Mouse (Mus musculus) bone marrow macrophage, adult 2 months (primary cell): ENCODE measurements at regions not wholly inside any gene's neighbourhood (a gene's known extent, or its start where the extent isn't known, plus 50 kb on each side); places are given as distances from the start of the nearest gene placed in this dataset.

ENCODE experiments used
- H3K27ac ChIP-seq: 2 replicates; pipeline ENCODE4 v1.5.1; 2012; ENCODE audit warnings: low read depth, low read length; ENCODE audit not compliant: insufficient read depth
- H3K4me1 ChIP-seq: 2 replicates; pipeline ENCODE4 v1.6.1; 2012; ENCODE audit warnings: low read length; ENCODE audit not compliant: control insufficient read depth, insufficient read depth
- H3K4me3 ChIP-seq: 2 replicates; pipeline ENCODE4 v1.5.1; 2012; ENCODE audit warnings: mild to moderate bottlenecking, low read length, moderate library complexity; ENCODE audit not compliant: insufficient read depth
- CTCF ChIP-seq: IDR thresholded peaks from 2 replicates; pipeline ENCODE4 v1.5.1; 2012; ENCODE audit warnings: low read depth, mild to moderate bottlenecking, low read length, moderate library complexity
- POLR2A ChIP-seq: IDR thresholded peaks from 2 replicates; pipeline ENCODE4 v1.6.1; 2012; ENCODE audit warnings: mild to moderate bottlenecking, low read depth, low read length, borderline replicate concordance

GRCm38 (mm10) chr3:149993199-149993598 lies 1002.8 kb upstream of the Adgrl2 start:
- Histone ChIP-seq H3K4me3 (no peak overlapping the region), H3K27ac (no peak overlapping the region), H3K4me1 (no peaks in the 10 kb centered on the region)
- no peak for TF ChIP-seq CTCF
- TF ChIP-seq POLR2A, result no peak

GRCm38 (mm10) chr3:149987801-149988200 lies 997.4 kb upstream of the Adgrl2 start:
- no peak overlapping the region for H3K27ac ChIP-seq
- no peaks in the 10 kb centered on the region for H3K4me1 ChIP-seq
- no peak for TF ChIP-seq POLR2A
- no peak overlapping the region for H3K4me3 ChIP-seq

DNA sequence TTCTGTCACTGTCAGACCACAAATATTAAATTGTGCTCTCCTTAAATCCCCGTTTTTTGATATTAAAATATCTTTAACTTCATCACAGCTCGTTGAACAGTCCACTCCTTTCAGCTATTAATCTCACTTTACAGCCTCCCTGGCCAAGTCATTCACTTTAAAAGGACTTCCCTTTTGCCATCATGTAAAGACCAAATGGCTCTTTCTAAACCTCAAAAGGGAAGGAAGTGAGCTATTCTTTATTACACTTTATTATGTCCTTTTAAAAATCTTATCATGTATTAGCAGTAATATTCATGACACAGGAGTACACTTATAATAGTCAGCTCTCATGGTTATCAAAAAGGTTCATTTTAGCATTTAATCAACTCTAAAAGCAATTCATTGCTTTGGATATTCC lies 966.6 kb upstream of the Adgrl2 start:
- no peaks in the 10 kb centered on the region for H3K4me1 ChIP-seq
- TF ChIP-seq POLR2A (no peak), CTCF (no peak)

DNA sequence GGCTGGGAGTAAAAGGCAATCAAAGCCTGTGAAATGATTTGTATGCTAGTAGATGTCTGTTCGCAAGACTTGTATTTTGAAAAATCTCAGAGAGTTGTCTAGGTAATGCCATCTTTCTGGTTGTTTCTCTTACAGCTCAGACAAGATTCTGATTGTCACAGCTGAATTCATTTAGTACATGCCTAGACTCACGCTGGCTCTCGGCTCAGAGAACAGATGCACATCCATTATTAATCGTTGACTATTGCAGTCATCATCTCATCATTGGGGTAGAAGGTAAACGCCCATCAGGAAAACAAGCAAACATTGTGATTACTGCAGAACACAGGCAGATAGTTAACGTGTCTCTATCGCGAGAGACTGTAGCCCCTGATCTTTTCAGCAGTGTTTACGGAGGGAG lies 945.8 kb upstream of the Adgrl2 start:
- no peak overlapping the region for H3K27ac ChIP-seq
- no peak for TF ChIP-seq CTCF
- TF ChIP-seq POLR2A, result no peak
- H3K4me1 ChIP-seq, result no peaks in the 10 kb centered on the region
- no peak overlapping the region for H3K4me3 ChIP-seq

More for the DNA sequence above, 966.6 kb upstream of the Adgrl2 start:
- no peak overlapping the region for H3K27ac ChIP-seq
- H3K4me3 ChIP-seq, result no peak overlapping the region

GRCm38 (mm10) chr3:149934832-149935231 lies 944.5 kb upstream of the Adgrl2 start:
- TF ChIP-seq POLR2A, result no peak
- TF ChIP-seq CTCF, result no peak
- Histone ChIP-seq H3K27ac (no peak overlapping the region), H3K4me1 (no peaks in the 10 kb centered on the region), H3K4me3 (no peak overlapping the region)

GRCm38 (mm10) chr3:149928456-149929360 lies 938.4 kb upstream of the Adgrl2 start:
- H3K27ac ChIP-seq, result no peak overlapping the region
- no peaks in the 10 kb centered on the region for H3K4me1 ChIP-seq
- TF ChIP-seq POLR2A (no peak), CTCF (no peak)
- no peak overlapping the region for H3K4me3 ChIP-seq

DNA sequence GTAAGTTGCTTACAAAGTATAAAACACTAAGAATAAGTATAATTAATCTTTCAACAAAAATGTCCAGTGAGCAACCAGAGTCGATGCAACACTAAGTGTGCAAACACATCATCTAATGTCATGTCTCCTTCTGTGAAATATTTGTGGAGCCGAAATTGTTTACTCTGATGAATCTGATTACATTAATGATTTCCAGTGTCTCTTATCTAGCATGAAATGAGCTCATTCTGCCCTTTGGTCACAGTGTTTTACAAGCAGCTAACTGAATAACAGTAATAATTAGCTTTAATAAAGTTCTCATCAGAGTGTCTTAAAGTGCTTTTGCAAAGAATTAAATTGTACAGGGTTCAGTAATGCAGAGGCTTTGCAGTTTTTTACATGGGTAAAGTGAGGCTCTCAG lies 929.9 kb upstream of the Adgrl2 start:
- no peak for TF ChIP-seq CTCF
- no peak for TF ChIP-seq POLR2A
- Histone ChIP-seq H3K27ac (no peak overlapping the region), H3K4me1 (no peaks in the 10 kb centered on the region), H3K4me3 (no peak overlapping the region)

- Histone ChIP-seq H3K4me1 (no peaks in the 10 kb centered on the region), H3K4me3 (no peak overlapping the region), H3K27ac (no peak overlapping the region)
- no peak for TF ChIP-seq POLR2A
- no peak for TF ChIP-seq CTCF
Observed at GRCm38 (mm10) chr3:149918201-149918600, 927.8 kb upstream of the Adgrl2 start.

GRCm38 (mm10) chr3:149910721-149911120 lies 920.4 kb upstream of the Adgrl2 start:
- H3K4me3 ChIP-seq, result no peak overlapping the region
- H3K4me1 ChIP-seq, result no peaks in the 10 kb centered on the region
- TF ChIP-seq POLR2A, result no peak
- no peak for TF ChIP-seq CTCF
- no peak overlapping the region for H3K27ac ChIP-seq

DNA sequence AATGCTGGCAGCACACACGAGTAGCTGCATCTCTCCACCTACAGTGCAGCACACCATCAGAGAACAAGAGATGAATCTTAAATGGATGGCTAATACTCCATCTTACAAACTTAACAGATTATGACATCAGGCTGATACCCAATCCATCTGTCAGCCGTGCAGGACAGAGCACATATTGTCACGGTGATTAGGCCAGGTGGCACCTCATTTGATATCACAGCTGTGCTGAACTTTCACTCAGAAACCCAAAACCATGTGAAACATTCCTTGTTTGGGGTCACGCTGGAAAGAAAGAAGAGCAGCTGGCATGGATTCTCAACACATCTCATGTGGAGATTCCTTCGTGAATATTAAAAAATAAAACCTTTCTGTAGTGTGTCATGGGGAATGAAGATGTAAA lies 911.4 kb upstream of the Adgrl2 start:
- Histone ChIP-seq H3K4me3 (no peak overlapping the region), H3K27ac (no peak overlapping the region), H3K4me1 (no peaks in the 10 kb centered on the region)
- TF ChIP-seq CTCF (no peak), POLR2A (no peak)
